Mouse (Mus musculus): ENCODE measurements around the gene Klrb1f.
"Not testable (repeated sequence)": the region's sequence is repeated elsewhere in the genome, so short reads cannot be mapped to it uniquely, and the experiment has no call there.

Gene Klrb1f

GRCm38 (mm10) chr6:129045601-129046000, at the start of gene Klrb1f:
Gene Klrb1f (plus strand): TSS chr6:129045901.
- no peak for DNase-seq (ENCODE audit: inconsistent ontology term)

- DNase-seq (ENCODE audit: inconsistent ontology term): peak; percentile 17
Measured at GRCm38 (mm10) chr6:128996054-128996767, 49.5 kb upstream of the Klrb1f start.

DNA sequence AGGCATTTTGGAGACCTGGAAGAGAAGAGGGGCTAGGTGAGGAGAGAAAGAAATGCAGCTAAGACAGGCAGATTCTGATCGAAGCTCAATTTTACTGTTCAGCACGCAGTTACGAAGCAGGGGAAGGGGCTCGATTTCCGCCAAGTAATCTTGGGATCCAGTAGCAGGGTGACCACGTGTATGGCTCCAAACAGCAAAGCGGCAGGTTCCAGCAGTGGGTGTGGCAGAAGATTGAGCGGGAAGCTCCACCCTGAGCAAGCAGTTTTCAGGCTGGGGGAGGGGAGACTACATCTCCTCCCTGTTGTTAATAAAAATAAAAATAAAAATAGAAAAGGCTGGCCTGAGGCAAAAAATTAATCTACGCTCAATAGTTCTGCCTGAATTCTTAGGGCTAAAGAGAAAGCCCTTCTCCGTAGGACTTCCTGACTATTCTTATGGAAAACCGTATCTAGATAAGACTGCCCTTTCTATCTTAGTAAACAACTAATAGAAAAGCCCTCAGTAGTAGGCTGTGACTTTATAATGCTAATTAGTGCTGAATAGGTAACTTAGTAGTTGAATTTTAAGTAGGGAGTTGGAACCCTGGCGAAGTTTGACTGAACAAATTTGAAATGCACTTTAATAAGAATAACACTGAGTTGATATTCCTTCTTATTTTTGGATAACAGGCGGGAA, 48.8 kb upstream of the Klrb1f start:
- DNase-seq (ENCODE audit: inconsistent ontology term): no peak

DNA sequence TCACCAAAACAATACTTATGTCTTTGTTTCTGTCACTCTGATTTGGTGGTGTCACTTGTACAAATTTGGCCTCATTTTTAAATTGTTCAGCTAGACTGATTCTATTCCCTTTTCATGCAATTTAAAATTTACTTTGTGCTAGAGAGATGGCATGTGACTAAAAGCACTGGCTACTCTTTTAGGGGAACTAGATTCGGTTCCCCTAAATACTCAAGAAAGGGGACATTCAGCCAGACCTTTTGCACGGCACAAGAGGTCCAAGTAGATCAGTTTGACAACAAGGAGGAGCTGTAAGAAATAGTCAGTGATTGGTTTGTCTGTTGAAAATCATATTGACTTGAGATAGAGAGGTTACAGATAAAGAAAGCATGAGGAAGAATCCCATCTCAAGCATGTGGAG, 44.3 kb upstream of the Klrb1f start:
- no peak for DNase-seq (ENCODE audit: inconsistent ontology term)

- no peak for DNase-seq (ENCODE audit: inconsistent ontology term)
Measured at GRCm38 (mm10) chr6:129008552-129008951, 37.1 kb upstream of the Klrb1f start.

DNA sequence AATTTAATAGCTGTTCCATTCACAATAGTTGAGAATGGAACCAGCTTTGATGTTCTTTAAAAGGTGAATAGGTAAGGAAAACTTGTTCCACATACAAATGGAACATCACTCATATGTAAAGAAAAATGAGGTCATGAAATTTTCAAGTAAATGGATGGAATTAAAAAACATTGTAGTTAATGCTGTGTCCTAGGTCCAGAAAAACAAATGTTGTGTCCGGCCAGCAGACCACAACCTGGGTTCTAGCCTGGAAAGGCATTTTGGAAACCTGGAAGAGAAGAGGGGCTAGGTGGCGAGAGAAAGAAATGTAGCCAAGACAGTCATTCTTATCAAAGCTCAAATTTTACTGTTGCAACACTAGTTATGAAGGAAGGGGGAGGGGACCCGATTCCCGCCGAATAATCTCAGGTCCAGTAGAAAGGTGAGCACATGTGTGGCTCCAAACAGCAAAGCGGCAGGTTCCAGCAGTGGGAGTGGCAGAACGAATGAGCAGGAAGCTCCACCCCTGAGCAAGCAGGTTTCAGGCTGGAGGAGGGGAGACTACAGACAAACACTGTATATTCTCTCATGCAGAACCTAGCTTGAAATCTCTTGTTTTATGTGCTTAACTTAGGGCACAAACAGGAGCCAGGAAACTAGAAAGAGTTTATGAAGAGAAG, 35.7 kb upstream of the Klrb1f start:
- not testable (repeated sequence) for DNase-seq (ENCODE audit: inconsistent ontology term)

- no peak for DNase-seq (ENCODE audit: inconsistent ontology term)
Measured at GRCm38 (mm10) chr6:129010505-129010873, 35.2 kb upstream of the Klrb1f start.

GRCm38 (mm10) chr6:129012012-129012411, 33.7 kb upstream of the Klrb1f start:
- not testable (repeated sequence) for DNase-seq (ENCODE audit: inconsistent ontology term)

- no peak for DNase-seq (ENCODE audit: inconsistent ontology term)
Measured at GRCm38 (mm10) chr6:129012966-129013365, 32.7 kb upstream of the Klrb1f start.

DNA sequence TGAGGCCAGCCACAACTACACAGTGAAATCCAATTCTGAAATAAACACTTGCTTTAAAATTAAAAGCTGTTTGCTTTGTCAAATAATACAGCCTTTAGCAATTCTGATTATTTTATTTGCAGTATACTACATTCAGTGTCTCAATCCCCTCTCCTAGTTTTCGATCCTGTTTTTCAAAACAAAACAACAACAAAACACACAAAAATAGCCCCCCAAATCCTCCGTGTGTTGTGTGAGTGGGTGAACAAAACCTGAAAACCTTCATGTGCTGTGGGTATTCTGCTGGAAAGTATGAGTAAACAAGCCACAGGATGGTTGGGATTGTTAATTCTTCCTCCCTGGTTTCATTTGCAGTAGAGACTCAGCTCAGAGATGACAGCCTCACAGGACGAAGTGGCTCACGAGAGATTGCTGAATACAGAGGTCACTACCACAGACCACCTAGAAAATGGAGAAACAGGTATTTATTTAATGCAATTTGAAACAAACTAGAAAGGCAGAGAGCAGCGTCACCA, 31.9 kb upstream of the Klrb1f start:
- DNase-seq (ENCODE audit: inconsistent ontology term): no peak

DNA sequence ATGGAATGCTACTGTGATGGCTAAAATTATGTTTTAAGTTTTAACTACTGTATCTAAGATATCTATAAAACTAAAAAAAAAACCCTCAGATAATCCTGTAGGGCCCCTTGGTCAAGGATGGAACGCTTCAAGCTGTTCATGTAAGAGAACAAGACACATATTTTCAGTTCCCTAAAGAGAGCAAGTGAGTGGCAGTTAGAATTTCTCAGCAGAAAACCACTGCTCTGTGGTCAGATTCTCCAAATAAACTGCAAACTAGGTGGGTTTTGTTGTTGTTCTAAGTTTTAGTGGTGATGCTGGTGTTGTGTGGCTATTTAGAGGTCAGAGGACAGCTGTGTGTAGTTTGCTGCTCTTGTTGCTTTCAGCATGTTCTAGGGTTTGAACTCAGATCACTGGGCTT, 31.3 kb upstream of the Klrb1f start:
- no peak for DNase-seq (ENCODE audit: inconsistent ontology term)

- DNase-seq (ENCODE audit: inconsistent ontology term): no peak
Measured at GRCm38 (mm10) chr6:129027451-129028248, 18.1 kb upstream of the Klrb1f start.

DNA sequence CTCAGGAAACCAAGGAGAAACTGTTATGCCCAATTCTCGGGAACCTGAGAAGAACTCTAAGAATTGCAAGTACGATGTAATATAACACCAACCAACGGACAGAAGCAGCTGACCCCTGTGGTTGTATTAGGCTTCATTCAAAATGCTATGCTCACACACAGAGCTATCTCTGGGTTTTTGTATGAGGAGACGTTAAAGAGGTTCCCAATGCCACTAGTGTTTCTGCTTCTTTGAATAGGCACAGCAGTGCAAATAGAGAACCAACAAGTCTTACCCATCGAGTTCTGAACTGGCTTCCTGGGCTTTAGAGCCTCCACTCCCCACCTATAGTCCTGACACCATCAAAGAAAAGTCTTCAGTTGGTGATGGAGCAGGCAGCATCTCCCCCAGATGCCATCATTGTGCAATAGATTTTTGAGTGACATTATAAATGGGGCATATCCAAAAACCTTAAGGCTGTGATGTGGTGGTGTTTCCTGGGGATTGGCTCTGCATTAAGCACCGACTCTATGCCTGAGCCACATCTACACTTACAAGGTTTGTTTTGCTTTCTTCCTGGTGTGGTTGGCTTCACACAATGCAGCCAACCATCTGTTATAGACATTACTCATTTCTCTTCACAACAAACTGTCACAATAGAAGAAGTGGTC, 15.4 kb upstream of the Klrb1f start:
- DNase-seq (ENCODE audit: inconsistent ontology term): no peak

- no peak for DNase-seq (ENCODE audit: inconsistent ontology term)
Measured at GRCm38 (mm10) chr6:129030964-129031363, 14.7 kb upstream of the Klrb1f start.

- DNase-seq (ENCODE audit: inconsistent ontology term): no peak
Measured at GRCm38 (mm10) chr6:129033397-129033796, 12.3 kb upstream of the Klrb1f start.

DNA sequence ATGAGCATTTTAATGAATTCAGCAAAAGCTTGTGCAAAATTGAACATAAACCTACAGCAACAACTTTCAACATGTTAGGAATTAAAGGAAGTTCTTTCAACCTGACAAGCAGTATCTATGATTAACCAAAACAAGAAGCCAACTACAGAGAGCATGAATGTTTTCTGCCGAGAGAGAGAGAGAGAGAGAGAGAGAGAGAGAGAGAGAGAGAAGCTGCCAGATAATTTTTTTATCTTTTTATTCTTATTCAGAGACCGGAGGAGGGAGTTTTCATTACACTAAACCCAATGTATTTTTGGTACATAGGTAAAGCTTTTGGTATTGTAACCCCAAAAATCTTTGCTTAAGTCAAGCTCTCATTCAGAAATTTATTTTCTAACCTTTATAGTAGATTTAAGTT, 10.7 kb upstream of the Klrb1f start:
- no peak for DNase-seq (ENCODE audit: inconsistent ontology term)

DNA sequence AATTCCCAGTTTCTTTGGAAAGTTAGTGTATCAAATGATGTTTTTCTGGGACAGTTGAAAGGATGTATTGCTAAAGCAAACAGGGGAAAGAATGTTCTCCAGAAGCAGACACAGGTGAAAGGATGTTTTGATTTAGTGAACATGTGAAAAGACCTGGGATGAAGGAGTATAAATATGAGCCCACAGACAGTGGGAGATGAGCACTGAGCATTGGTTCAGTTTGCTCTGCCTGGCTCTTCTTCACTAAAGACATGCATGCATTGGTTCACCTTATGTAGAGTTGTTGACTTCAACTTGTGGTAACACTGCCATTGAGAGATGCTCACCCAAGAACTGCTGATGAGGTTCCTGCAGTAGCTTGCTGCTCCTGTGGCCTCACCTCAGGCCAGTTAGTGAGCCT, 9.4 kb upstream of the Klrb1f start:
- DNase-seq (ENCODE audit: inconsistent ontology term): no peak

DNA sequence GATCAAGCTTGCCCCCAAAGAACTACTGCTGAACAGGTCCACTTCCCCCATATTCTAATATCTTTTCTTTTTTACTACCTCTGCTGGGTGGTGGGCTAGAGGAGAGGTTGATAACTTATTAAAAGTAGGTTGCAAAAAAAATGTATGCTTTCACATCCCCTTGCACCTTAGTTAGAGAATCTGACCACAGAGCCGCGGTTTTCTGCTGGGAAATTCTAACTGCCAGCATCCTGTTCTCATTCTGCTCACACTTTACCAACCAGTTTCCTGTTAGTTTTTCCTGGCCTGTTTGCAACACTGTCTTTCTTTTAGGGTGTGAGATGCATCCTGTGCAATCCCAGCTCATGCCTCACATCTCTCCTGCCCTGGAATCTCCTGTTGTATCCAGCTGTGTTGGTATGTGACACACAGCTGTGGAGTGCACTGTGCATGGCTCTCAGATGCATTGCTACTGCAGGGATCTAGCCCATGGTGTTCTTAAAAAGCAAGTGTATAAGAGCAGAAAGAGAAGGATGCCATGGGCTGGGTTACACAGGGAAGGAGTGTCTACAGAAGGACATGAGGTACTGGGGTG, 8.7 kb upstream of the Klrb1f start:
- no peak for DNase-seq (ENCODE audit: inconsistent ontology term)

DNA sequence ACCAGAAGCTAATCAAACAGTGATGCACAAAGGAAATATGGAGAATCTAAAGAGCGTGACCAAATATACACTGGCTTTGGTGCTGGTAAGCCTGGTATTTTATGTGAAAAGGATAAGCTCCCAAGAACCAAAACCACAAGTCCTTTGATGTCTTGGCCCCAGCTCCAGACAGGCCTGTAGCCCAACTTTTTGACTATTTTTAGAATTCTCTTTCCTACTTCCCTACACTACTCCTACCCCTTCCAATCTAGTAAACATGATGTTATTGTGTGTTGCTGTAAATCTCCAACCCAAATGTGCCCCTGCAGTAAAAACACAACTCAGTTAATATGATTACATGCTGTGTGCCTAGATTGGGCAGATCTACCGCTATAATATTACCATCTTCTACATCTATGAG, 4.2 kb upstream of the Klrb1f start:
- DNase-seq (ENCODE audit: inconsistent ontology term): peak; percentile 45

GRCm38 (mm10) chr6:129042470-129042869, 3.2 kb upstream of the Klrb1f start:
- DNase-seq (ENCODE audit: inconsistent ontology term): no peak

- no peak for DNase-seq (ENCODE audit: inconsistent ontology term)
Measured at GRCm38 (mm10) chr6:129048381-129048780, 2.7 kb downstream of the Klrb1f start.

Data from Muller cell, postnatal 12 days (primary cell).